Mouse (Mus musculus) hindlimb bud, embryonic 11.5 days (tissue): ENCODE measurements at regions not wholly inside any gene's neighbourhood (a gene's known extent, or its start where the extent isn't known, plus 50 kb on each side); places are given as distances from the start of the nearest gene placed in this dataset.

ENCODE experiments used
- DNase-seq: peaks from one replicate; pipeline ENCODE4 v3.0.0-alpha.2; 2012; ENCODE audit warnings: low read depth, low spot score; ENCODE audit errors: extremely low spot score

DNA sequence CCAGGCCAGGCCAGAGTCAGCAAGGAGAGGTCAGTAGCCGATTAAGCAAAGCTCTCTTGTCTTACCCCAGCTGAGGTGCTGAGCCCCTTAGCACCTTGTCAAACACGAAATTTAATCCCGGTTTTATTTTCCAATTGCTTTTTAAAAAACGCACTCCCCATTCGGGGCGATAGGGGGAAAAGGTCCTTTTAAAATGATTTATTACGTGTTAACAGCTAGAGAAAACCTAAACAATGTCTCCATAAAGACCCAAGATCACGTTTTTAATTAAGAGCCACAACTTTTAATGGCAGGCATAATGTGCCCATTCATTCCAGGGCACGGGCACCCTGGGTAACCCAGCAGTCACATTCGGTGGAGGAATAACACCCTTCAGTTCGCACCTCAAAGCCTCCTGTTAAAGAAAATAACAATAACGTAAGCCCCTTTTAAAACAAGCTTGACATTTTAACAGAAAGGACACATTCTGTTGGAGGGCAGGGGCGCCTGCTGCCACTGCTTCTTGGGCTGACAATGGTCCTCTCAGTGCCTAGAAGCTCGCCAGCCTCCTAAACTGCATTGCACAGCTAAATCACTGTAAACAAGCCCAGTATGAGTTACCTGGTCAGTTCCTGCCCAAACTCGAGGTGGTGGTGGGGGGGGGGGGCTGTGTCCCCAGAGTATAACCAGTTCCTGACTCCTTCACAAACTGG is 79.1 kb upstream of the Elac2 start:
- DNase-seq, result peak; percentile 77

DNA sequence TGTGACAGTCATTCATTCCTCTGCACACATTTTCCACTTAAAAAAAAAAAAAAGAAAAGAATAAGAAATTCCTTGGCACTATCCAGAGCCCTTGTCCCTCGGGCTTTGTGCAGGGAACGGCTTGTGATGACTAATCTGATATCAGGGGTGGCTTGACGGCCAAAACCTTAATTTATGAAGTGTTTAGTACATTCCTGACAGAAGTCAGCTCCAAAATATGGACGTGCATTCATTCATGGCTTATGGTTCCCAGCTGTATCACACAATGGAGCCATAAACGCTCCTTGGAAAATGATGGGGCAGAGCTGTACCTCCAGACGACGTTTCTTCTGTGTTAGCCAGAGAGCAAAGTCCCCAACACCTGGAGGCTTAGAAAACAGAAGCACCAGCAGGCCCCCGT is 62.1 kb upstream of the Elac2 start:
- no peak for DNase-seq

DNA sequence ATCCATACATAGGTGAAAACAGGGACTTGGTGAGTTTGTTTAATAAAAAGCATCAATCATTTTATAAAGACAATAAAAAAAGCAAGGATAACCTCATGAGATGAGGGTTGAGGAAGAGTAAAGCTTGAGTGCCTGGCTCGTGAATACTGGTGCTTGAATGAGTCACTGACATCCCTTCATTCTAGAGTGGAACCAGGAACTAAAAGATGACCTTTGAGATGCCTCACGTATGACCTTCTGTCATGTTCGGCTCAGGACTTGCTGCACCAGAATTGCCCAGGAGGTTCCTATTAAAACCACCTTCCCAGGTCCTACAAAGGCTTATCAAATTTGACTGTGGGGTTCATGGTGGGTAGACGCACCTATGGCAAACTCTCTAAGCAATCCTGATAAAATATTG is 61.5 kb upstream of the Elac2 start:
- DNase-seq, result no peak

DNA sequence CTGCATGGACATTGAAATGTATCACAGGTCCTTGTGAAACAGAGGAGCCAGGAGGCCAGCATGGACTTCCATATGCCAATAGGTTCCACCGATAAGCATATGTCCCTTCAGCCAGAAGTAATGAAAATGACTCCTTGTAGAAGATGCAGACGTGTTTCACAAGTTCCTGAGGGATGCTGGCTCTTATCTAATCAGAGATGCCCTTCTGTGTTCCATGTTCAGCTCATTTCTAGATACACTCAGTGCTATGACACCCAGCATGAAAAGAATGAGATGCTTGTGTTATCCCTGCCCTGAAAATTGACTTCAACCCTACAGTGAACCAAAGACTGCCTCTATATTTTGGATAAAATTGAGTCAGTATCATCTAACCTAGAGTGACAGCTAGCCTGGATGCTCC is 53.8 kb upstream of the Elac2 start:
- no peak for DNase-seq

DNA sequence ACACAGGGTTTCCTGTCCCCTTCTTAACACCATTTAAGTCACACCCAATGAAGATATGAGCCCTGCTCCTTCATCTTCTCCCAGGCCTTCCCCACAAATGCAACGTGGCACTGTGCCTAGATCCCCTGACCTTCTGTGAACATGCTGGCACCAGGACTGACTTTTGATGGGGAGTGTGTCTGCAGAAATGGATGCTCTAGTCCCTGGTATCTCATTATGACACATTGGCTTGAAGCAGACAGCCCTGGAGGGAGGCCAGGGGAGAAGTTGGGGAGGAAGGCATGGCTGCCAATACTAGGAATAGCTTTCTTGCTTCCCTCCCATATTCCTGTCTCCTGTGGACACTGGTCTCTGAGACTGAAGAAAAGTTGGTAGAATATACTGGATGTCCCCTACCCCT is 52.9 kb upstream of the Elac2 start:
- no peak for DNase-seq
